Mouse (Mus musculus): ENCODE data around the gene Rhoj. TPM values are rescaled to one million over a fixed set of nuclear protein-coding genes. Genes with fewer than 3 reads are reported as not detected.

Rhoj gene
- polyA plus RNA-seq, 1 experiment from 2014 or later, result 4.1 TPM

GRCm38 (mm10) chr12:75449475-75449966, 141.4 kb downstream of the Rhoj start:
- Histone ChIP-seq H3K36me3 (ENCODE audit: inconsistent target) (peaks cover 15% of the 10 kb centered on the region; the same call in 1 of the 2 replicates), H3K79me2 (ENCODE audit: inconsistent target) (no peaks in the 10 kb centered on the region), H3K27ac (peak overlapping the region; percentile 70), H3K4me3 (ENCODE audit: inconsistent target) (peak overlapping the region; percentile 21; the same call in 1 of the 2 replicates)
- 8% methylated on average over 6 of the region's 6 CpGs for WGBS (ENCODE audit: missing documents)

- Histone ChIP-seq H3K79me2 (ENCODE audit: inconsistent target) (no peaks in the 10 kb centered on the region), H3K27ac (no peak overlapping the region)
Observed at GRCm38 (mm10) chr12:75450011-75450410, 141.9 kb downstream of the Rhoj start.

GRCm38 (mm10) chr12:75450592-75450991, 142.5 kb downstream of the Rhoj start:
- over 99% methylated on average over 8 of the region's 8 CpGs for WGBS (ENCODE audit: missing documents)
- H3K27ac ChIP-seq, result no peak overlapping the region
- peaks cover 15% of the 10 kb centered on the region; the same call in 1 of the 2 replicates for H3K36me3 ChIP-seq (ENCODE audit: inconsistent target)
- H3K4me3 ChIP-seq (ENCODE audit: inconsistent target), result no peak overlapping the region
- no peaks in the 10 kb centered on the region for H3K79me2 ChIP-seq (ENCODE audit: inconsistent target)

More at GRCm38 (mm10) chr12:75450011-75450410, 141.9 kb downstream of the Rhoj start:
- H3K4me3 ChIP-seq (ENCODE audit: inconsistent target), result no peak overlapping the region
- peaks cover 15% of the 10 kb centered on the region; the same call in 1 of the 2 replicates for H3K36me3 ChIP-seq (ENCODE audit: inconsistent target)
- WGBS (ENCODE audit: missing documents), result 69% methylated on average over 13 of the region's 14 CpGs

Other genes starting within 250 kb of the Rhoj start
- not detected in 3 replicates for gene Kcnh5, start 131.0 kb upstream of the Rhoj start, polyA plus RNA-seq (2018)
- not detected in 3 replicates for gene Gphb5, start 108.5 kb downstream of the Rhoj start, polyA plus RNA-seq (2018)

Measured in macrophage (primary cell).